Mouse (Mus musculus) forebrain, embryonic 10.5 days (tissue): Measurements from ENCODE around the gene Cubn. TPM values are rescaled to one million over a fixed set of nuclear protein-coding genes. Genes with fewer than 3 reads are reported as not detected.

Experiments
- DNase-seq: peaks from one replicate; pipeline ENCODE4 v3.0.0-alpha.2; 2017; ENCODE audit warnings: low spot score; ENCODE audit errors: extremely low spot score
- H3K27ac ChIP-seq: fragments of 300-500 bp; sonication (generic); 2 replicates; pipeline ENCODE4 v1.5.1; 2016; ENCODE audit warnings: mild to moderate bottlenecking
- H3K27me3 ChIP-seq: fragments of 300-500 bp; sonication (generic); 2 replicates; pipeline ENCODE4 v1.6.1; 2016; ENCODE audit warnings: mild to moderate bottlenecking; ENCODE audit not compliant: poor library complexity, severe bottlenecking
- H3K36me3 ChIP-seq: fragments of 300-500 bp; sonication (generic); replicated peaks from 2 replicates; pipeline ENCODE4 v1.6.1; 2016; ENCODE audit warnings: mild to moderate bottlenecking, moderate library complexity
- H3K4me1 ChIP-seq: fragments of 300-500 bp; sonication (generic); 2 replicates; pipeline ENCODE4 v1.6.1; 2016
- H3K4me3 ChIP-seq: fragments of 300-500 bp; sonication (generic); 2 replicates; pipeline ENCODE4 v1.5.1; 2016; ENCODE audit warnings: mild to moderate bottlenecking, moderate library complexity
- H3K9me3 ChIP-seq: fragments of 300-500 bp; sonication (generic); 2 replicates; pipeline ENCODE4 v1.6.1; 2016; ENCODE audit warnings: mild to moderate bottlenecking, moderate library complexity
- WGBS: fragments of 180-500 bp; shearing (Covaris S2); methylation state at CpG from one replicate; pipeline ENCODE4 v1.1.7; 2016; 5-methylcytosine and 5-hydroxymethylcytosine counted together
- polyA plus RNA-seq: library from polyadenylated mRNA; unstranded; fragments of >200 nt; fragmentation: Nextera tagmentation; extraction: Ambion mirVana; gene quantifications from 2 replicates; pipeline ENCODE4 v1.2.1, GENCODE M21; 2016

Gene Cubn
- polyA plus RNA-seq, 1 experiment from 2014 or later: 0.40 TPM

DNA sequence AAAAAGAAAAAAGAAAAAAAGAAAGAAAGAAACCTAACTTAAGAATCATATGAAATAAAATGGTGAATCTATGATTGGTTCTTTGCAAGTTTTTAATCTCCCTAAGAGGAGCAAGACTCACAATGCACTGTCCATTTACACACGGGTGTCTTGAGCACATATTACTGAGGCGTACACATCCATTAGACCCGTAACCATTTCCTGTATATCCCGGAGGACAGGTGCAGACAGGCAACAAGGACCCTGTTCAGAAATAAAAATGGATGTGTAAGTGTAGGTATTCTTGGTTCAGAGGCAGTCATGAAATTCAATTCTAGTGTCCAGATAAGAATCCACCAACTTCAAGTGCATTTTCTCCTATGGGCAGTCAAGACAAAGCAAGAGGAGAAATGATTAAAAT is 22.0 kb downstream of the Cubn start:
- Histone ChIP-seq H3K27ac (no peak overlapping the region), H3K27me3 (no peaks in the 10 kb centered on the region), H3K4me3 (no peak overlapping the region), H3K36me3 (no peaks in the 10 kb centered on the region), H3K9me3 (no peaks in the 10 kb centered on the region), H3K4me1 (no peaks in the 10 kb centered on the region)
- 93% methylated on average over 4 of the region's 4 CpGs for WGBS
- no peak for DNase-seq

DNA sequence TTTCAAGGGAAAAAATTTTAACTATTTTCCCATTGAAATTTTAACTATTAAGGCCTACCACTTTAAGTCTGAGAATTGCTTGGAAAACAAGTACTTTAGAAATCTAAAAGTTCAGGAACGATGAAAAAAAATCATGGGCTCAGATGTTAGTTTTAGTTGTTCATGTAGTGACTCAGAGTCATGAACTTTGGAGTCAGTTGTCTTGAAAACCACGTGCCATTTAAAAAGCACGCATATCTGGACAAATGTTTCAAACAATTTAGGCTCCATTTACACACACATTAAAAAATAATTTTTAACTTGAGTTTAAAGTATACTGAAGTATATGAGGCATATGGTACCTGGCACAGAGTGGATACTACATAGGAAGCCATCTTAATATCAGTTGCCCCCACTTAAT is 24.9 kb downstream of the Cubn start:
- no peaks in the 10 kb centered on the region for H3K4me1 ChIP-seq
- no peaks in the 10 kb centered on the region for H3K27me3 ChIP-seq
- DNase-seq: no peak
- no peak overlapping the region for H3K27ac ChIP-seq
- no peak overlapping the region for H3K4me3 ChIP-seq
- H3K36me3 ChIP-seq: no peaks in the 10 kb centered on the region
- WGBS: 95% methylated on average over 3 of the region's 3 CpGs
- H3K9me3 ChIP-seq: no peaks in the 10 kb centered on the region

DNA sequence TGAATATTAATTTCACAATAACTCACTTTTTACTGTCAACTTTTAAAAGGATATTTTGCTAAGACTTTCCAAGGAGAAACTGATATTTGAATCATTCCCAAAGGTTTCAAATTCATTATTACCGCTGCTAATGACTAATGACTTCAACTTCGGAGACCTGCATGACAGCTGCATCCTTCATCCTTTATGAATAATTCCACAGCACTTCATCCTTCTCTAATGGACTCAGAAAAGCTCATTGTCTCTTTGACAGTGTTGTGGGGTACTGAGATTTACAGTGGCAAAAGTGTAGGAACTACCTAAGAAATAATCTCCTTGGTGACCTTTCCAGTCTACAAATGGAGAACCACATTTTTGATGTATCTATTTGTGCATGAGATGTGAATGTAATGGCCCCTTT is 33.5 kb downstream of the Cubn start:
- H3K27me3 ChIP-seq: no peaks in the 10 kb centered on the region
- H3K4me3 ChIP-seq: no peak overlapping the region
- no peaks in the 10 kb centered on the region for H3K9me3 ChIP-seq
- H3K36me3 ChIP-seq: no peaks in the 10 kb centered on the region
- WGBS: 95% methylated on average over 2 of the region's 2 CpGs
- H3K4me1 ChIP-seq: no peaks in the 10 kb centered on the region
- H3K27ac ChIP-seq: no peak overlapping the region
- DNase-seq: no peak

DNA sequence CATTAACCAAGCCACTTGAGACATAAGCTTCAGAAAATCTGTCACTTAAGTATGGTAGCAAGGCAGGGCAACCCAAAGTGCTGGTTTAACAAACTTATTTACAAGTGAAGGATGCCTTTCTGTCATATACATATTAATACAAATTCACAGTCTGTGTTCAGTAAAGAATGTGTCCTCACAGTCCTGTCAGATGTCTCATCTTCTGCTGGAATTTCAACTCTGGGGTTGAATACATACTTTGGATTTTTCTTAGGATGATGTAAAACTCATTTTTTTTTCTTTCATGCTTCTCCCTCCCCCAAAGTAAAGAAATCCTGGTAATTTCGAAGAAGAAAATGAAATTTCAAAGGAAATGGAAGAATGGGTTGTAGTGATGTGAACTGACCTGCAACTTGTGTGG is 34.8 kb downstream of the Cubn start:
- 79% methylated on average over 1 of the region's 1 CpGs for WGBS
- no peaks in the 10 kb centered on the region for H3K36me3 ChIP-seq
- H3K27ac ChIP-seq: no peak overlapping the region
- H3K4me1 ChIP-seq: peaks cover 3% of the 10 kb centered on the region; the same call in 1 of the 2 replicates
- H3K9me3 ChIP-seq: no peaks in the 10 kb centered on the region
- no peaks in the 10 kb centered on the region for H3K27me3 ChIP-seq
- DNase-seq: no peak
- no peak overlapping the region for H3K4me3 ChIP-seq

DNA sequence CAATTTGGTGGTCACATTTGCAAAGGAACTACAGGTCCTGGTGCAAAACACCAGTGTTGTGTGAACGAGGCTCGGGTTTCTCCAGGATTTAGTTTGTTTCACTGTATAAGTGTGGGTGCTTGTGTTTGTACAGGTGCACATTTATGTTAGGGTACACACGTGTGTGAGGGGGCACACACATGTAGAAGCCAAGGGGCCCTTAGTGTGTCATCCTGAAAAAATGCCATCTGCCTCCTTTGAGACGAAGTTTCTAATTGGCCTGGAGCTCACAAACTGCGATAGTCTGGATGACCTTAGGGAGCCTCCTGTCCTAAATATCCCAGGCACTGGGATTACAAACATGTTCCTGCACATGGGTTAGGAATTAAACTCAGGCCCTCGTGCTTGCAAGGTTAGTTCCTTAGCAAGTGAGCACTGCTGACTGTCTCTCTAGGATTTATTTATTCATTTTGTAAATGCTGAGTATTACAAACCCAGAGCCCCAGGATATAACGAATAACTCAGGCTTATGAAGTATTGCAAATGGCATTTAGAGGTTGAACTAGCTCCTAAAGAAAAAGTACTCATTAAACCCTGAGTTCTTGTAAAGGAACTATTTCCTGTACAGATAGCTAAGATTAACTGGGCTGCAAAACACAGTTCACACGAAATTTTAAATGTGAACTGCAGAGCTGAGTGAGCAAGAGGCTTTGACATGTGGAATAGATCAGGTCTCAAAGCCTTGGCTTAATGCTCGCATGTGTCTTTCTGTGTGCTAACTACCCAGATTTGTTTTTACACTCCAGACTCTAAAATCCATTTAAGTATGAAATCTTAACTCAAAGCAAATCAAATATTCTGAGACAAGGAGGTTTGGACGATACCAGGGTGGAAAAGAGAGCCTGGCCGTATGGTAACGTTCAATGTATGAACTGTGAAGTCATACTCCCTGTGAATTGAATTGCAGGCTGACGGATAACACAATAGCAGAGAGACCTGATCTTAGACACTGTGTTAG is 39.8 kb downstream of the Cubn start:
- no peak for DNase-seq
- WGBS: 79% methylated on average over 13 of the region's 13 CpGs
- no peaks in the 10 kb centered on the region for H3K36me3 ChIP-seq
- H3K9me3 ChIP-seq: no peaks in the 10 kb centered on the region
- no peaks in the 10 kb centered on the region for H3K27me3 ChIP-seq
- peaks cover 6% of the 10 kb centered on the region for H3K4me1 ChIP-seq
- H3K27ac ChIP-seq: no peak overlapping the region
- H3K4me3 ChIP-seq: no peak overlapping the region

DNA sequence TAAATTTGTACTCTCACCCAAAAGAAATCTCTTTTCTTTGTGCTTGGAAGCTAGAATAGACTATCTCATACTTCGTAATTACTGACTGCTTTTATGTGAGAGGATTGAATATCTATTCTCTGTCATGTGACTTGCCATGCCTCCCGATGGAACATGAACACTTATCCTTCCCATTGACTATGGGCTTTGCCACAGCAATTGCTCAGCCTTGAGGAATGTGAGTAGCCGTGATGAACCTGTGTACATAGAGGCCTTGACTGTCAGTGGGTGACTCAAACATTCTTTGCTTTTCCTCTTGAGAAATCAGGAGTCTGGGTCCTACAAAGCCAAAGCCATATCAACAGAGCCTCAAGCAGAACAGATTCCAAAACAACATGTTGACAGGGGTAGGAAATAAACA is 40.7 kb downstream of the Cubn start:
- DNase-seq: no peak
- no peaks in the 10 kb centered on the region for H3K27me3 ChIP-seq
- 90% methylated on average over 3 of the region's 3 CpGs for WGBS

DNA sequence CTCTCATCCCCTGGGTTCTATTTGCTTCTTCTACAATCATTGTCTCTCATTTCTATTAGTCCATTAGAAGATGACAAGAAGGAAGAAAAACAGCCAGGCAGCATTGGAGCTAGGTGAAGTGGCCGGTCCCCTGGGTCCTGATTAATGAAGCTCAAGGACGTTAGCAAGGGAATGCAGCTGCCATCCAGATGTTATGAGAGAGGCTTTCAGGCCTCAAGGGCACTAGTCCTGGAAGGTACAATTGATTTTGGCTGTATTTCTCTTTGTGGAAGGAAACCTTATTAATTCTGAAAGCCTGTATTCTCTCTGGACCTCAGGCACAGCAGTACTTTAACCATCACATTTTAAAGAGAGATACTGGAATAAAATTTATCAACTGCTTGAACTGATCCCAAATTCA is 41.1 kb downstream of the Cubn start:
- H3K27ac ChIP-seq: no peak overlapping the region
- no peaks in the 10 kb centered on the region for H3K36me3 ChIP-seq
- 76% methylated on average over 2 of the region's 2 CpGs for WGBS
- H3K27me3 ChIP-seq: no peaks in the 10 kb centered on the region
- H3K4me1 ChIP-seq: peaks cover 6% of the 10 kb centered on the region
- H3K4me3 ChIP-seq: no peak overlapping the region
- no peaks in the 10 kb centered on the region for H3K9me3 ChIP-seq
- DNase-seq: no peak

More for the DNA sequence above, 40.7 kb downstream of the Cubn start:
- no peak overlapping the region for H3K27ac ChIP-seq
- no peaks in the 10 kb centered on the region for H3K9me3 ChIP-seq
- no peaks in the 10 kb centered on the region for H3K36me3 ChIP-seq
- H3K4me1 ChIP-seq: peaks cover 6% of the 10 kb centered on the region
- H3K4me3 ChIP-seq: no peak overlapping the region

DNA sequence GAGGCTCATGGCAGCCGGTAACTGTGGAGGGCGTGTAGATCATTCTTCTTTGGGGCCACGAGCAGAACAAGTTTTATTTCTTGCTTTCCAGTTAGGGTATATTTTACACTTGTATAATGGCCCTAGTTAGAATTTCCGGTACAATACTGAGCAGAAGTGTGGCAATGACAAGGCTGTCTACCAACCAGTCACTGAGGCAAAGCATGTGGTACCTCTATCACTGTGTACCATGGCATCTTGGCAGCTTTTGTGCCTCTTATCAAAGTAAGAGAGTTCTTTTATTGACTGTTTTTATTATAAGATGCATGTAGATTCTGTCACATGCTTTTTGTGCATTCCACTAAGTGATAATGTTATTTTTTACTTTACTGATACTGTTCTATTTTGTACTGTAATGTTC is 46.5 kb downstream of the Cubn start:
- Histone ChIP-seq H3K4me3 (no peak overlapping the region), H3K4me1 (no peaks in the 10 kb centered on the region), H3K27ac (no peak overlapping the region), H3K27me3 (no peaks in the 10 kb centered on the region), H3K36me3 (no peaks in the 10 kb centered on the region), H3K9me3 (no peaks in the 10 kb centered on the region)
- DNase-seq: no peak
- WGBS: 87% methylated on average over 4 of the region's 4 CpGs

DNA sequence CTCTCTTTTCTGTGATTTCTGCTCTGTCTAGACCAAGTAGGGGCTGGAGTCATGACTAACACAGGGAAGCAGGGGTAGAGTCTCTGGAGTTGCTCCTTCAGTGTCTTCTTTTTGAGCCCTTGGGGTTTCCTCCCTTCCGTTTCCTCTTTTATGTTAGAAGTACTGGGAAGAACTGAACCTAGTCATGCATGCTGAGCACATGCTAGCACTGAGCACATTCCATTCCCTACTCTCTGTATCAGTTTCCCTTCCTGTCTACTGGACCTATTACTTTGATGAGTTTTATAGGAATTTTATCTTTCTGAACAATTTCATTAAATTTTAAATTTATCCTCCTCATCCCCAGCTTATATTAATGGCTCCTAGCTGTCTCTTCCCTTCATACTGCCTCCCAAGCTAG is 52.6 kb downstream of the Cubn start:
- H3K27me3 ChIP-seq: no peaks in the 10 kb centered on the region
- no peak for DNase-seq
- H3K4me1 ChIP-seq: no peaks in the 10 kb centered on the region
- H3K36me3 ChIP-seq: no peaks in the 10 kb centered on the region
- no peak overlapping the region for H3K27ac ChIP-seq
- H3K4me3 ChIP-seq: no peak overlapping the region
- WGBS: 89% methylated on average over 1 of the region's 1 CpGs
- H3K9me3 ChIP-seq: no peaks in the 10 kb centered on the region

DNA sequence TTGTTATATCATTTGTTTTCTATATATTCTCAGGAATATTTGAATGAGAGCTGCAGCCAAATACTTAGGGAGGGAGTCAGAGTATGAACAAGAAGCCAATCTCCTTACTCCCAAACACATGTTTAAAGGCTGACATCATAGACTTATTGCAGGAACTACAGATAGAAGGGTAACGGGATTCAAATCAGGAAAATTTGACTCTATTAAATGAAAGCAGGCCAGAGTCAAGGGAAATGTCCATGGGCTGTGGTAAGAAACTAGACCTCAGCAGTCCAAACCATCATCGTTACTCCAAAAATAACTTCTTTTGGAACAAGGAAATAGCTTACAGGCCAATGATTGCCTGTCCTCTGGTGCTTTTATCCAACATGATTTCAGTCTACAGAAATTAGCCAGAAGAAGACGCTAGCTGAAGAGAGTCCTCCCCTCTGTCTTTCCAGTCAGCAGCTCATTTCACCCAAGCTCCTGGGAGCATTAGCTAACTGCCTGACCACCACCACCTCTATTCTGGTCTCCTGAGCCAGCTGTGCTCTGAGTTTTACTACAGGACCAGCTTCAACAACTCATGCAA is 53.3 kb downstream of the Cubn start:
- Histone ChIP-seq H3K36me3 (no peaks in the 10 kb centered on the region), H3K9me3 (no peaks in the 10 kb centered on the region), H3K4me1 (no peaks in the 10 kb centered on the region), H3K27ac (no peak overlapping the region), H3K4me3 (no peak overlapping the region), H3K27me3 (no peaks in the 10 kb centered on the region)
- 93% methylated on average over 3 of the region's 3 CpGs for WGBS
- DNase-seq: no peak

DNA sequence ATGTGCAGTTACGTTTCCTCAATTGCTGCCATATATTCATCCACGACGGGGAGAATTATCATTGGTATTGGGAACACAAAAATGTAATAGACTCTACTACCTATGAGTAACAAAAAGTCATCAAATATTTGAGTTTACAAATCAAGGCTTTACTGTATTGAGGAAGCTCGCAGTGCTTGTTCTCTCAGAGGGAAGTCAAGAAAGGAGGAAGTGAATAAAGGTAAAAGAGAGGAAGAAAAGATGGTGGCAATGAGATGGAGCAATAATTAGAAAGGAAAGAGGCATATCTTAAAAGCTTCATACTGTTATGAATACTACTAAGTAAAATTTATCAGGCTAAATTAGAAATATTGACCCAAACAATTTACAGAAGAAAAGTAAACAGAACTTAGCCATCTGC is 59.6 kb downstream of the Cubn start:
- WGBS: 94% methylated on average over 4 of the region's 4 CpGs
- Histone ChIP-seq H3K27me3 (no peaks in the 10 kb centered on the region), H3K27ac (no peak overlapping the region), H3K4me1 (no peaks in the 10 kb centered on the region), H3K9me3 (no peaks in the 10 kb centered on the region), H3K4me3 (no peak overlapping the region), H3K36me3 (no peaks in the 10 kb centered on the region)
- DNase-seq: no peak

DNA sequence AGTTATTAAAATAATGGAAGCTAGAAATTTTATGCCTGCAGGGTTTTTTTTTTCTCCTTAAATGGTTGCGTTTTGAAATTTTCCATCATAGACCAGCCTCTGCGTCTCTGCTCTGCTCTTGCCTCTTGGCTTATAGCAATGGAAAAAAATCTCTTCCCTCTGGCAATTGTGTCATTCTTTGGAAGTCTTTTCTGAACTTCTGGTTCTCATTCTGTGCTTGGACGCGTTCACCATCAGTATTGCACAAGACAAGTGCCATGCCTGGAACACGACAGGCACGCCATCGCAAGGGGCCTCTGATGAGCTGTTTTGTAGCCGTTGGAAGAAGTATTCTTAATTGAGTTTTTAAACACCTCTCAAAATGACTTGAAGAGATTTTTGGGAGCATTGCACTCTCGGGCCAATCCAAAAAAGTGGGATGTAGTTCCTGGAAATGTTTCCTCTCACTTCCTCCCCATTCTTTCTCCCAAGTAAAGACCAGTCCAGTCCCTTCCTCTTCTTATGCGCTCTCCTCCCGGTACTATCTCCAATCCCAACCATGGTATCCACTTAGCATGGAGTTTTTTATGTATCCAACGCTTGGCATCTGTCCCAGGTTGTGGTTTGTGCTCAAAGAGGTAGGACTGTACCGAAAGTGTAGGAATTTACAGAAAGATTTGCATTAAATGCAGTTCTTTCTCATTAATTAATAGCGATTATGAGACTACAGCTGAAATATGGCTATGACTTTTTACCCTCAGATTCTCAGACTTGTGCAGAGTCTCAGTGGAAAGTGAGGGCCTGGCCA is 69.4 kb downstream of the Cubn start:
- H3K4me1 ChIP-seq: no peaks in the 10 kb centered on the region
- no peak overlapping the region for H3K4me3 ChIP-seq
- 92% methylated on average over 14 of the region's 14 CpGs for WGBS
- no peaks in the 10 kb centered on the region for H3K27me3 ChIP-seq
- H3K9me3 ChIP-seq: no peaks in the 10 kb centered on the region
- H3K36me3 ChIP-seq: no peaks in the 10 kb centered on the region
- no peak overlapping the region for H3K27ac ChIP-seq
- DNase-seq: no peak
